Mouse (Mus musculus): ENCODE measurements around the gene Wnt10b.

The Wnt10b gene

DNA sequence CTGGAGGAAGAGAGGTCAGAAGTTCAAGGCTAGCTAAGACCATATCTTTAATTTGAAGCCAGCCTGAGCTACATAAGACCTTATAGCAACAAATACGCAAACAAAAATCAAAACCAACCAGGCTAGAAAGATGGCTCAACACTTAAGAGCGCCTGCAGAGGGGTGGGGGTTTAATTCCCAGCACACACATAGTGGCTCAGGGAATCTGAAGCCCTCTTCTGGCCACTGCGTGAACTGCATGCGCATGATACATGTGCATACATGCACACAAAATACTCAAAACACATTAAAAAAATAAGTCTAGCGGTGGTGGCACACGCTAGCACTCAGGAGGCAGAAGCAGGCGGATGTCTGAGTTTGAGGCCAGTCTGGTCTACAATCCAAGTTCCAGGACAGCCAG is 7.8 kb upstream of the Wnt10b start:
- TF ChIP-seq GATA4 (IDR thresholded peaks at IDR 0.05; ENCODE audit: insufficient replicate concordance, low read length) = no peak

- no peak for TF ChIP-seq GATA4 (IDR thresholded peaks at IDR 0.05; ENCODE audit: insufficient replicate concordance, low read length)
Observed at GRCm38 (mm10) chr15:98781166-98781565, 3.2 kb upstream of the Wnt10b start.

GRCm38 (mm10) chr15:98780573-98780972 is 2.6 kb upstream of the Wnt10b start:
- no peak for TF ChIP-seq GATA4 (IDR thresholded peaks at IDR 0.05; ENCODE audit: insufficient replicate concordance, low read length)

DNA sequence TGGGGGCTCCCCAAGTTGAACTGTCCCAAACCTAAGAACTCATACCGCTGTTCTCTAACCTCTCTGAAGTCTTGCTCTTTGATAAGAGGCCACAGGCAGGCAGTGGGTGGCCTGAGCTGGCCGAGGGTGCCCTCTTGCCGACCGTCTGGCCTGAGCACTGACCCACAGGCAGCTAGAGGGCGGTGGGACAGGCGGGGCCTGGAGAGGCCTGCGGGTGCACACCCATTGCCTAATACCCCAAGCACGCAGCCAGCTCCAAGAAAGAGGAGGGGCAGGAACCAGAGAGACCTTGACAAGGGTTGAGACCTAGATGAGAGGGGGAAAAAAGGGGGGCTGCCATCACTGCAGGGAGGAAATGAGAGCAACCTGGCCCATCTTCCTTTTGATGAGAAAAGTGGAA is 2.1 kb upstream of the Wnt10b start:
- TF ChIP-seq GATA4 (IDR thresholded peaks at IDR 0.05; ENCODE audit: insufficient replicate concordance, low read length) = no peak

DNA sequence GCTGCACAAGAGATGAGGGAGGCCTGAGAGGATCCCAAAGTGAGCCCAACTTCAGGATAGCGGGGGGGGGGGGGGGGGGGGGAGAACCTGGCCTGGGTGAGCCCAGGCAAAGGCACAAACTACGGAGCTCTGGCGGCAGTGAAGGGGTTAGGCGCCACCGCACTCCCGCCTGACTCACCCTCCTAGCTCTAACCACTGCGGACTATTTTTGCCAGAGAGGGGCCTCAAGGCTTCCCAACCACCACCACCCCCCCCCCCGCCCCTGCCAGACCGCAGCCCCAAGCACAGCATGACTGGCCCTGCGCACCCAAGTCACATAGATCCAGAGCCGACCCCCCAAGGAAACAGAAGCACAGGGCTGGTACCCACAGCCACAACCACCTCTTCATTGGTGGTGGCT is 856 bp upstream of the Wnt10b start:
- TF ChIP-seq GATA4 (IDR thresholded peaks at IDR 0.05; ENCODE audit: insufficient replicate concordance, low read length) = no peak

DNA sequence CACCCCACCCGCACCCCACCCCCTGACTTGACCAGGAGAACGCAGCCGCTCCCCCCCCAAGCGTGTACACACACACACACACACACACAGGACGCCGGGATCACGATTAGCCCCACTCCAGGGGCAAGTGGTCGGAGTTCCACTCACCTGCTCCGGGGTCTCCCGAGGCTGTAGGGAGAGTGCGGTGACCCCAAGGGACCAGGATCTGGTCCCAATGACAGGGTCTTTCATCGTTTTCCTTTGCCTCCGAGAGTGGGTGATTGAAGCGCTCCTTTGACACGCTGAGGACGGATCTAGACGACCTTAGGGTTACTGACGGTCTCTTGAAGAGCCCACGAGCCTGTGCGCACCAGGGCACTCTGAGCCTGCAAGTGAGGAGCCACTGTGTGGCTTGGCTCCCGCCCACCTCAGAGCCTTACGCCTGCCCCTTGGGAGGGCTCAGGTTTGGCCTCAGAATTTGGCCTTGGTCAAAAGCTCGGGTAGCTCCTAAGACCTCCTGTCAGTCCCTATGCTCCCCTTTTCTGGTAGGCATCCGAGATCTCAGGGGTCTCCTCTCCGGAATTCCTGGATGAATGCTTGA is 331 bp upstream of the Wnt10b start:
- no peak for TF ChIP-seq GATA4 (IDR thresholded peaks at IDR 0.05; ENCODE audit: insufficient replicate concordance, low read length)

GRCm38 (mm10) chr15:98777005-98777616 is 839 bp downstream of the Wnt10b start:
- TF ChIP-seq GATA4 (IDR thresholded peaks at IDR 0.05; ENCODE audit: insufficient replicate concordance, low read length) = no peak

GRCm38 (mm10) chr15:98776280-98777004 is 1.5 kb downstream of the Wnt10b start:
- no peak for TF ChIP-seq GATA4 (IDR thresholded peaks at IDR 0.05; ENCODE audit: insufficient replicate concordance, low read length)

GRCm38 (mm10) chr15:98775533-98775932 is 2.4 kb downstream of the Wnt10b start:
- TF ChIP-seq GATA4 (IDR thresholded peaks at IDR 0.05; ENCODE audit: insufficient replicate concordance, low read length) = no peak

DNA sequence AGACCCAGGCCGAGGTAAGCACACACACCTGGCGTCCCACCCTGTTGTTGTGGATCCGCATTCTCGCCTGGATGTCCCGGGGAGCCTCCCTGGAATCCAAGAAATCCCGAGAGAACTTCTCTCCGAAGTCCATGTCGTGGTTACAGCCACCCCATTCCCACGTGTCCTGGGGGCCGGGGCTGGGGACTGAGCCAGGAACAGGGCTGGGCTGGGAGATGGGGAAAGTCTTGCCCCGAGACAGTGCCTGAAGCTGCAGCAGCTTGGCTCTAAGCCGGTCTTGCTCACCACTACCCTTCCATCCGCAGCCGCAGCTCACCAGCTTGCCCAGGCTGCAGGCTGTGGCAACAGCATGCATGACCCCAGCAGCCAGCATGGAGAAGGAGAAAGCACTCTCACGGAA is 3.9 kb downstream of the Wnt10b start:
- no peak for TF ChIP-seq GATA4 (IDR thresholded peaks at IDR 0.05; ENCODE audit: insufficient replicate concordance, low read length)

GRCm38 (mm10) chr15:98772511-98773211 is 5.3 kb downstream of the Wnt10b start:
- TF ChIP-seq GATA4 (IDR thresholded peaks at IDR 0.05; ENCODE audit: insufficient replicate concordance, low read length) = no peak

DNA sequence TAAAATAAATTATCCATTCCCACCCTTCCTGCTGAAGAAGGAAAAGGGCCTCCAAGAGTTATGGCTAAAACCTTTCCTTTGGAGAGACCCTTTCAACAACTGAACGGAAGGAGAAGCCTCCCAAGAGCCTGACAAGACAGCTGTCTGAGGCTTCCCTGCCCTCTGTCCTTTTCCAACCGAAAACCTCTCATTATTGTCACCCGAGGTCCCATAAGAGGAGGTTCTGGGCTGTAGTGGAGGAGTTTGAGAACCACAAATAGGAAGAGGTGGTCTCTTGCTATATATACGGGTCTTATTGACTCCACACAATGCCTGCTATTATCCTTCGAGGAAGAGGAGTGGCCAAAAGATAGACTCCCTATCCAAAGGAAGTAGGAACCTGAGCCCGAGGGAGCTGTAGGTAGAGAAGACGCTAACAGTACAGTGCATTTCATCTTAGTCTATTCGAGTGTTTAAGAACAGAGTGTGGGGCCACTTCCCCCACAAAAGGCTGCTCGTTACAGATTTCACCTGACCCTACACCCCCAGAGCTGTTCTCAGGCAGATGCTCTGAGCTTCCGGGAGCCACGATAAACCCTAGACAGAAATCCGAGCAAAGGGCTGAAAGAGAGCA is 6.0 kb downstream of the Wnt10b start:
- no peak for TF ChIP-seq GATA4 (IDR thresholded peaks at IDR 0.05; ENCODE audit: insufficient replicate concordance, low read length)

DNA sequence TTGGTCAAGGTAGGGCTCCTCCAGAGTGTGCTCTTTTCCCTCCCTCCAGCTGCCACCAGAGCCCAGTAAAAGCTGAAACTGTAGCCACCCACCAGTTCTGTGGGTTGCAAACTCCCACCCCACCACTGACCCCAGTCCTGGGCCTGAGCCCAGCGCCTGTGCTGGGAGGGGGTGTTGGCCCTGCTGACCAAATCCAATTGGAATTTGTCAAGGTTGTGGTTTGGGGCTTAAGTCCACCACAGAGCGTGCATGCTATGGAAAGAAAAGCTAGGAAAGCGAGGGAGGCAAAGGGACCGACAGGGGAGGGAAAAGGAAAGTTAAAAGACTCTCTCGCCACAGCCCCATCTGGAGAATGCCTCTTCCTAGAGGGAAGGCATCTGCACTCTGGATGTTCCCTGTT is 9.7 kb downstream of the Wnt10b start:
- no peak for TF ChIP-seq GATA4 (IDR thresholded peaks at IDR 0.05; ENCODE audit: insufficient replicate concordance, low read length)

DNA sequence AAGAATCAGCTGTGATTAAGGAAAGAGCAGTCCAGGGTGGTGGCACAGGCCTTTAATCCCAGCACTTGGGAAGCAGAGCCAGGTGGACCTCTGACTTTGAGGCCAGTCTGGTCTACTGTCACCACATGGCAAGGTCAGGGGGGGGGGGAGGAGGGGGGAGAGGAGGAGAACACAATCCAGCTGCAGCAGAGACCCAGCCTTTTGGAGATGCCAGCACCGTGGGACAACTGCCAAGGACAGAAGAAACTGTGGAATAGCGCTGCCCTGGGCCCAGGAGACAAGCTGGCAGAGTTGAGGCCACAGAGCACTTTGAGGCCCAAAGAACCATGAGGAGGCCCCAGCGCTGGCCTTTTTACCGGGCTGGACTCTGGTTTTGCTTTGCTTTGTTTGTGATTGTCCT is 12.0 kb downstream of the Wnt10b start:
- no peak for TF ChIP-seq GATA4 (IDR thresholded peaks at IDR 0.05; ENCODE audit: insufficient replicate concordance, low read length)
